Mouse (Mus musculus) CH12.LX (cell line): Measurements from ENCODE around the gene Spx. TPM values are rescaled to one million over a fixed set of nuclear protein-coding genes. Genes with fewer than 3 reads are reported as not detected.

Source experiments
- DNase-seq: peaks from one replicate; pipeline ENCODE4 v3.0.0-alpha.2; 2013; ENCODE audit errors: extremely low read depth
- H3K27ac ChIP-seq: 2 replicates; pipeline ENCODE4 v1.5.1; 2012; ENCODE audit warnings: low read depth, mild to moderate bottlenecking, control low read depth, moderate library complexity; ENCODE audit not compliant: insufficient read depth
- H3K27me3 ChIP-seq: replicated peaks from 2 replicates; pipeline ENCODE3; 2012; ENCODE audit warnings: inconsistent platforms
- H3K36me3 ChIP-seq, 2 experiments: replicated peaks in 1 of 2; 2 replicates each; pipeline versions ENCODE3 to v1.6.1; 2012; ENCODE audit warnings: inconsistent platforms in 1 of 2, low read length in 1 of 2, mild to moderate bottlenecking in 1 of 2, mixed read lengths in 1 of 2, moderate library complexity in 1 of 2; ENCODE audit not compliant: control insufficient read depth in 1 of 2, insufficient read depth in 1 of 2
- H3K4me1 ChIP-seq, 2 experiments: 2 replicates each; pipeline ENCODE4 v1.6.1; 2012; ENCODE audit warnings: inconsistent platforms in 1 of 2, moderate library complexity in 1 of 2; ENCODE audit not compliant: insufficient read depth in 2 of 2, control insufficient read depth in 1 of 2
- H3K4me2 ChIP-seq: 2 replicates; pipeline ENCODE4 v1.6.1; 2012; ENCODE audit warnings: low read depth, mild to moderate bottlenecking, control low read depth; ENCODE audit not compliant: poor library complexity, insufficient read depth, severe bottlenecking
- H3K4me3 ChIP-seq, 3 experiments: fragments of 150-350 bp in 1 of 3; sonication (generic) in 1 of 3; replicated peaks in 1 of 3; 2 replicates each; pipeline versions ENCODE3 to v1.5.1; 2011 to 2012; ENCODE audit warnings: low read depth in 2 of 3, low read length in 2 of 3, mild to moderate bottlenecking in 2 of 3, moderate library complexity in 2 of 3, control low read depth in 1 of 3, improper control_type of control experiment in 1 of 3, inconsistent platforms in 1 of 3, mixed read lengths in 1 of 3; ENCODE audit not compliant: poor library complexity in 1 of 3
- H3K79me2 ChIP-seq: replicated peaks from 2 replicates; pipeline ENCODE4 v1.6.1; 2012; ENCODE audit warnings: mild to moderate bottlenecking, moderate library complexity; ENCODE audit not compliant: control insufficient read depth, poor library complexity, insufficient read depth, severe bottlenecking; ENCODE audit errors: extremely low read depth
- H3K9ac ChIP-seq: 2 replicates; pipeline ENCODE4 v1.6.1; 2012; ENCODE audit warnings: low read depth, mild to moderate bottlenecking, control low read depth, moderate library complexity; ENCODE audit not compliant: insufficient read depth
- H3K9me3 ChIP-seq: replicated peaks from 2 replicates; pipeline ENCODE3; 2012; ENCODE audit warnings: low read length, inconsistent platforms, mixed read lengths
- CHD1 ChIP-seq: IDR thresholded peaks from 2 replicates; pipeline ENCODE4 v1.6.1; 2012; ENCODE audit warnings: low read depth, low read length, improper control_type of control experiment, inconsistent platforms
- GABPA ChIP-seq: IDR thresholded peaks from 2 replicates; pipeline ENCODE4 v1.6.1; 2012; ENCODE audit warnings: low read depth, low read length, improper control_type of control experiment, inconsistent platforms; ENCODE audit not compliant: insufficient replicate concordance
- HCFC1 ChIP-seq: IDR thresholded peaks from 2 replicates; pipeline ENCODE4 v1.6.1; 2012; ENCODE audit warnings: low read depth, mild to moderate bottlenecking, inconsistent platforms, low read length, improper control_type of control experiment
- IRF4 ChIP-seq: IDR thresholded peaks from 2 replicates; pipeline ENCODE4 v1.6.1; 2014; ENCODE audit warnings: low read depth, mild to moderate bottlenecking, inconsistent platforms, low read length, improper control_type of control experiment
- MAFK ChIP-seq: IDR thresholded peaks from 2 replicates; pipeline ENCODE4 v1.6.1; 2011; ENCODE audit warnings: low read length, improper control_type of control experiment; ENCODE audit not compliant: insufficient replicate concordance
- MAX ChIP-seq: IDR thresholded peaks from 2 replicates; pipeline ENCODE4 v1.6.1; 2011; ENCODE audit warnings: low read length, improper control_type of control experiment
- MAZ ChIP-seq: IDR thresholded peaks from 2 replicates; pipeline ENCODE4 v1.6.1; 2012; ENCODE audit warnings: low read depth, mild to moderate bottlenecking, inconsistent platforms, low read length, improper control_type of control experiment, moderate library complexity
- MEF2A ChIP-seq: IDR thresholded peaks from 2 replicates; pipeline ENCODE4 v1.6.1; 2014; ENCODE audit warnings: low read depth, mild to moderate bottlenecking, inconsistent platforms, low read length, improper control_type of control experiment, borderline replicate concordance
- NELFE ChIP-seq: IDR thresholded peaks from 2 replicates; pipeline ENCODE4 v1.6.1; 2011; ENCODE audit warnings: low read depth, low read length, improper control_type of control experiment
- NRF1 ChIP-seq: IDR thresholded peaks from 2 replicates; pipeline ENCODE4 v1.6.1; 2014; ENCODE audit warnings: low read depth, mild to moderate bottlenecking, inconsistent platforms, low read length, improper control_type of control experiment, moderate library complexity
- PAX5 ChIP-seq: IDR thresholded peaks from 2 replicates; pipeline ENCODE4 v1.6.1; 2012; ENCODE audit warnings: low read length, inconsistent platforms, mixed read lengths
- RAD21 ChIP-seq: IDR thresholded peaks from 2 replicates; pipeline ENCODE4 v1.6.1; 2011; ENCODE audit warnings: low read depth, mild to moderate bottlenecking, low read length, improper control_type of control experiment, moderate library complexity
- SMC3 ChIP-seq: IDR thresholded peaks from 2 replicates; pipeline ENCODE4 v1.6.1; 2011; ENCODE audit warnings: low read depth, low read length, improper control_type of control experiment
- ZMIZ1 ChIP-seq: IDR thresholded peaks from 2 replicates; pipeline ENCODE4 v1.6.1; 2012; ENCODE audit warnings: low read depth, mild to moderate bottlenecking, inconsistent platforms, low read length, improper control_type of control experiment
- dilution Hi-C: fragments of 300-500 bp; cut with MboI; formaldehyde crosslinking; loops from 2 replicates; pipeline ENCODE4 v1.14.3; 2020; ENCODE audit warnings: low sequenced_read_pairs; ENCODE audit not compliant: extremely low pct_unique_long_range_greater_than_20kb, extremely low pct_ligation_motif_present
- in situ Hi-C: fragments of 300-500 bp; cut with MboI; formaldehyde crosslinking; loops from 3 replicates; pipeline ENCODE4 v1.14.3; 2019; ENCODE audit warnings: low sequenced_read_pairs, low pct_ligation_motif_present, low pct_unique_long_range_greater_than_20kb, mixed read lengths
- polyA plus RNA-seq: library from polyadenylated mRNA; unstranded; fragments of >175 nt; gene quantifications from 2 replicates; pipeline ENCODE4 v1.2.1, GENCODE M21; 2012; ENCODE audit warnings: low read depth; ENCODE audit not compliant: insufficient read length
- total RNA-seq, 2 experiments: library from RNA; depleted of rRNA; stranded (reverse); fragments of 300-350 nt in 1 of 2; fragments of >200 nt in 1 of 2; gene quantifications; 2 replicates each; pipeline ENCODE4 v1.2.3; 2012 to 2014

Gene Spx
- total RNA-seq (2012; rRNA removed) (0.17 TPM in 1 of 2 replicates, not detected in the other), total RNA-seq (2014; rRNA removed) (0.22 and 0.51 TPM in 2 replicates), polyA plus RNA-seq (0.16 TPM in 1 of 2 replicates, not detected in the other)

DNA sequence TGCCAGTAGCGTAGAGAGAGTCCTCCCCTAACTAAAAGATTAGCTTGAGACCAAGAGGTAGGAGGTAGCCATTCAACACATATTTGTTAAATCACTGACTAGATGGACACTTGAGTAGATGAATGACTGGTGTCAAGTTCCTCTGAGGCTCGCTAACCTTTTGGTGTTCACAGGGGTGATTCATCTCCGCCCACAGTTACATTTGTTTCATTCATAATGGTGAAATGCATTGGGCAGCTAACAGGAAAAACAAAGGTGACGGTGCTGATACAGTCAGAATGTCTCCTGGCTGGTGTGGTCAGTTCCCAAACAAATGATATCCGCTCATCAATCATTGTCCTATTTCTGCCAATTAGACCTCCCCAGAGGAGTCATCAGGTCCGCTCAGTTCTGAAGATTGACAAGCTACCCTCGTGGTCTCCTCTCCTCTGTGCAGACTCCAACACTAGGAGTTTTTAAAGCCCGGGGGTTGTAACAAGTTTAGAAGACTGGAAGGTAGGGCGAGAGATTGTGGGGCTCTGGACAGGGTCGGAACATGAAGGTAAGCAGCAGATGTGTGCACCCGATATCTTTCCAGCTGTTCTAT, at the start of gene Spx:
Gene Spx (plus strand): TSS at position 536 of the 586 bp plus-strand sequence.
- H3K79me2 ChIP-seq, result no peaks in the 10 kb centered on the region
- H3K4me2 ChIP-seq, result no peak within 1 kb of the TSS
- no peaks in the 10 kb centered on the region for H3K4me1 ChIP-seq
- no peak for DNase-seq
- no peak within 1 kb of the TSS for H3K4me3 ChIP-seq
- no peak within 1 kb of the TSS for H3K27ac ChIP-seq
- no peak for TF ChIP-seq RAD21
- no peak for TF ChIP-seq SMC3
- TF ChIP-seq MEF2A, result no peak
- no peak for TF ChIP-seq MAX
- no peak for TF ChIP-seq PAX5
- no peak for TF ChIP-seq MAFK
- TF ChIP-seq ZMIZ1, result no peak
- no peaks in the 10 kb centered on the region for H3K36me3 ChIP-seq
- H3K9ac ChIP-seq, result no peak within 1 kb of the TSS
- in situ Hi-C loops, result no loop called here
- no peaks in the 10 kb centered on the region for H3K9me3 ChIP-seq
- H3K27me3 ChIP-seq, result no peaks in the 10 kb centered on the region
- dilution Hi-C loops, result no loop called here

DNA sequence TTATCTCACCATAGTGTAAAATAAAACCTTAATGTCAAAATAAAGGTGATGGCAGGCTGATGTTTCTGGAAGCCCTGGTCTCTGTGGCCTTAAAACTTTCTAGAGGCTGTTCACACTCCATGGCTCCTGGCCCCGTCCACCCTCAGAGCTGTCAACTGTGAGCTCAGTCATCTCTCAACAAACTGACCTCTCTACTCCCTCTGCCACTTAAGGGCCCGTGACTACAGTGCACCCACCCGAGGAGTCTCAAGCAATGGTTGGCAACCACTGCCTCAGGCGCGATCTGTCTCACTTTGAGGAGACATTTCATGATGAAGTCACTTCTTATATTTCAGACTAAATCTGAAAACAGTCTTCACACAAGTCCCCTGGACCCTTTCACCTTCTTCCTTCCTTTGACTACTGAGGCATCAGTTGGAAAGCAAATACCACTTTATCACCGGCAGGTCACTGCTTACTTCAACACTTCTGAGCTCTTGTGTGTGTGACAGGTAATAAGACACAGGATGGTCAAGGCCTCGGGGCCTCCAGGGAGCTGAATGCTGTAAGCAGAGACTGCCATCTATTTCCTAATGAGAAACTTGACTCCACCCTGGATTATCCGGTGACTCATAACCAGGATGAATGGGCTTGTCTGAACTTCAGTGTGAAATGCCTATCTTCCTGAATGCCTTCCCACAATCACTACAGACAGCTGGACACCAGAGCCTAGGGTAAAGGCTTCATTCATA, 47.3 kb upstream of the Spx start:
- no peak overlapping the region for H3K27ac ChIP-seq
- TF ChIP-seq MEF2A, result no peak
- TF ChIP-seq GABPA, result no peak
- TF ChIP-seq IRF4, result no peak
- no peak for TF ChIP-seq HCFC1
- no peak for TF ChIP-seq NRF1
- no peak for TF ChIP-seq ZMIZ1
- no peak for TF ChIP-seq NELFE
- no peak for TF ChIP-seq MAZ
- TF ChIP-seq MAX, result no peak
- no peak for TF ChIP-seq CHD1
- TF ChIP-seq, all 38 proteins: peak for 0
- Histone ChIP-seq H3K9ac (no peak overlapping the region), H3K4me1 (no peaks in the 10 kb centered on the region), H3K4me2 (no peak overlapping the region), H3K36me3 (peaks cover 71 to 93% of the 10 kb centered on the region in 2 experiments), H3K9me3 (no peaks in the 10 kb centered on the region), H3K79me2 (no peaks in the 10 kb centered on the region), H3K27me3 (no peaks in the 10 kb centered on the region), H3K4me3 (no peak overlapping the region)
- DNase-seq, result no peak
- dilution Hi-C loops, result no loop called here
- in situ Hi-C loops, result no loop called here
